17 mouse cellular contexts compared by ENCODE assay signal in genomic region chr11:103804804-103805203, GRCm38 (mm10). TPM values are rescaled to one million over a fixed set of nuclear protein-coding genes. Genes with fewer than 3 reads are reported as not detected.
"Had no signal": no experiment of that assay in that cellular context is flagged by ENCODE, and none has a peak within 500 bp of the region (broad histone marks: within the 10 kb centered on the region; RNA-seq: fewer than 3 reads in every experiment).

No protein-coding gene starts in this region.

- H3K27ac ChIP-seq: neural tube, embryonic 15.5 days; stomach, embryonic 15.5 days; stomach, postnatal 0 days had no signal

- H3K9ac ChIP-seq: neural tube, embryonic 15.5 days; stomach, embryonic 15.5 days had no signal

- H3K4me3 ChIP-seq: neural tube, embryonic 15.5 days; stomach, embryonic 15.5 days had no signal

- H3K9me3 ChIP-seq: neural tube, embryonic 15.5 days; stomach, embryonic 15.5 days had no signal

- H3K27me3 ChIP-seq: neural tube, embryonic 15.5 days had no signal

- H3K36me3 ChIP-seq: neural tube, embryonic 15.5 days; stomach, embryonic 15.5 days had no signal

- H3K4me2 ChIP-seq: neural tube, embryonic 15.5 days; stomach, embryonic 15.5 days had no signal

- DNase-seq: retina, postnatal 1 day; right cerebral cortex, adult 18-20 months; right cerebral cortex, postnatal 14 days; right cerebral cortex, postnatal 25 days; right cerebral cortex, postnatal 4 days; spleen, adult 18-20 months; thymus, adult 18-20 months; thymus, adult 2 months; thymus, postnatal 14 days; thymus, postnatal 25 days; thymus, postnatal 36 days; thymus, postnatal 4 days had no signal

RNA-seq across cellular contexts. Expression of gene Wnt3, which starts 30.9 kb away (rescaled TPM):
- total RNA-seq: neutrophil, adult 5-6 weeks had no signal
- polyA plus RNA-seq: urinary bladder, adult 2 months had no signal

RNA-seq across cellular contexts. Expression of gene Wnt9b, which starts 55.2 kb away (rescaled TPM):
- total RNA-seq: neutrophil, adult 5-6 weeks had no signal
- polyA plus RNA-seq: stomach, embryonic 15.5 days; stomach, postnatal 0 days had no signal
